Mouse (Mus musculus): ENCODE data around the gene Fhl3.

DNA sequence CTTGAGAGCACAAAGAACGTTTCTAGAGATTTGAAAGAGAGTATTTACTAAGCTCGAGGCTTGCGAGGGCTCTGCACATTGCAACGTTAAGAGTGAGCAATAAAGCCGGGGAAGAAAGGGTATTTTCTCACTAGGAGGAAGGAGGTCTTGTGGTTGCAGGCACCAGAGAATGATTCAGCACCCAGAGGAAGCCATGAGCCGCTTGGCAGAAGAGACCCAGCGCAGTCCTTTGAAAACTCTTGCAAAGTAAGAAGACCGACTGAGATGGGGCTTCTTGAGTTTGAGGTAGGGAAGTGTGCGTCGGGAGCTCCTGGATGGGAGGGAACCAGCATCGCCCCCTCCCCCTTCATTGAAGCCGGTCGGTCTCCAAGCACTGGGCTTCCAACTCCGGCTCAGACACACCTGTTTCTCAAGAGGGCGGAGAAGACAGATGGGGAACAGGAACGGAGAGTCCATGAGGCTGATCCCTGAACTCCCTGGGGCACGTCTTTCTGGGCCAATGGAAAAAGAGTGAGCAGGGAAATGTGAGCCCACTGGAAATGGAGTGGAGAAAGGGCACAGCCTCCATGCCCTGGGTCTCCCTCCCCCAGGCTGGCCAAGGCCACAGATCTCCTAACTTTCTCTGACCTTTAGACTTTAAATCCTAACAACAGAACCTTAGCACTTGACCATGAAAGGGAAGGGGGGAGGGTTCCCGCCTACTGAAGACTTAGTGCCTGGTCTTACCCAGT, 4.5 kb upstream of the Fhl3 start:
- TF ChIP-seq CTCF (IDR thresholded peaks at IDR 0.05; ENCODE audit: extremely low read depth, insufficient read depth, insufficient read length, insufficient replicate concordance) = no peak
- no peak for TF ChIP-seq POLR2A (IDR thresholded peaks at IDR 0.05; ENCODE audit: low read depth, low read length)

All from spleen, adult 2 months (tissue).